Mouse (Mus musculus) left cerebral cortex, adult 18-20 months (tissue): Measurements from ENCODE around the gene Rapsn. TPM values are rescaled to one million over a fixed set of nuclear protein-coding genes. Genes with fewer than 3 reads are reported as not detected.
"Not testable (repeated sequence)": the region's sequence is repeated elsewhere in the genome, so short reads cannot be mapped to it uniquely, and the experiment has no call there.

ENCODE experiments used
- DNase-seq, 2 experiments: peaks; one replicate each; pipeline ENCODE4 v3.0.0; 2021 to 2022; ENCODE audit warnings: low spot score in 2 of 2, mixed read lengths in 1 of 2
- long read RNA-seq, 2 experiments: library from polyadenylated mRNA; stranded (forward); transcript quantifications; one replicate each; pipeline ENCODE4 v2.0.0; 2021
- total RNA-seq, 2 experiments: library from RNA; stranded (reverse); gene quantifications; 2 replicates each; pipeline ENCODE4 v1.2.3; 2021

Rapsn gene
- total RNA-seq = under 1 TPM; 0.49 to 0.70 TPM
- long read RNA-seq, experiment 1 = 0 reads
- long read RNA-seq, experiment 2, partial matches to known transcripts = 1 of 1 reads
- long read RNA-seq, experiment 2, other reads (novel, unspliced or antisense) = 0 of 1 reads

GRCm38 (mm10) chr2:91035385-91035784 is at the start of gene Rapsn:
Rapsn (plus strand) TSS chr2:91035620.
- DNase-seq = no peak

GRCm38 (mm10) chr2:90986055-90986454 is 49.4 kb upstream of the Rapsn start:
- no peak for DNase-seq

GRCm38 (mm10) chr2:91008536-91008935 is 26.9 kb upstream of the Rapsn start:
- DNase-seq = no peak

GRCm38 (mm10) chr2:91013881-91014280 is 21.5 kb upstream of the Rapsn start:
- DNase-seq = no peak

- DNase-seq = no peak
Measured at GRCm38 (mm10) chr2:91015386-91015785, 20.0 kb upstream of the Rapsn start.

GRCm38 (mm10) chr2:91018061-91018788 is 17.2 kb upstream of the Rapsn start:
- DNase-seq = peak in 1 of 2 experiments; percentile 30

GRCm38 (mm10) chr2:91019911-91020310 is 15.5 kb upstream of the Rapsn start:
- DNase-seq = no peak

- not testable (repeated sequence) for DNase-seq
Measured at GRCm38 (mm10) chr2:91022266-91022665, 13.2 kb upstream of the Rapsn start.

- no peak for DNase-seq
Measured at GRCm38 (mm10) chr2:91023131-91023530, 12.3 kb upstream of the Rapsn start.

- DNase-seq = no peak
Measured at GRCm38 (mm10) chr2:91023956-91024355, 11.5 kb upstream of the Rapsn start.

- DNase-seq = no peak
Measured at GRCm38 (mm10) chr2:91025081-91025516, 10.3 kb upstream of the Rapsn start.

GRCm38 (mm10) chr2:91026491-91026890 is 8.9 kb upstream of the Rapsn start:
- DNase-seq = no peak

GRCm38 (mm10) chr2:91027391-91028214 is 7.8 kb upstream of the Rapsn start:
- DNase-seq = no peak

- DNase-seq = no peak
Measured at GRCm38 (mm10) chr2:91031216-91031615, 4.2 kb upstream of the Rapsn start.

- DNase-seq = no peak
Measured at GRCm38 (mm10) chr2:91033000-91033399, 2.4 kb upstream of the Rapsn start.

- DNase-seq = no peak
Measured at GRCm38 (mm10) chr2:91041786-91042185, 6.4 kb downstream of the Rapsn start.

GRCm38 (mm10) chr2:91042651-91043398 is 7.4 kb downstream of the Rapsn start:
- DNase-seq = no peak

GRCm38 (mm10) chr2:91044727-91045126 is 9.3 kb downstream of the Rapsn start:
- DNase-seq = no peak

GRCm38 (mm10) chr2:91045805-91046204 is 10.4 kb downstream of the Rapsn start:
- not testable (repeated sequence) for DNase-seq

GRCm38 (mm10) chr2:91047359-91047758 is 11.9 kb downstream of the Rapsn start:
- DNase-seq = no peak

GRCm38 (mm10) chr2:91051917-91052316 is 16.5 kb downstream of the Rapsn start:
- no peak for DNase-seq
